Mouse (Mus musculus) hindbrain, embryonic 15.5 days (tissue): ENCODE measurements at regions not wholly inside any gene's neighbourhood (a gene's known extent, or its start where the extent isn't known, plus 50 kb on each side); places are given as distances from the start of the nearest gene placed in this dataset.

Experiments used
- ATAC-seq: fragments of 200-750 bp; cut with Nextera tagmentation; 2 replicates; pipeline ENCODE4 v1.8.0; 2017; ENCODE audit warnings: low read depth, moderate number of reproducible peaks, moderate TSS enrichment; ENCODE audit not compliant: low FRiP score
- H3K27ac ChIP-seq: fragments of 300-500 bp; sonication (generic); replicated peaks from 2 replicates; pipeline ENCODE4 v1.5.1; 2015; ENCODE audit warnings: mild to moderate bottlenecking, inconsistent platforms
- H3K27me3 ChIP-seq: fragments of 300-500 bp; sonication (generic); 2 replicates; pipeline ENCODE4 v1.6.1; 2015; ENCODE audit warnings: control low read depth, inconsistent platforms
- H3K36me3 ChIP-seq: fragments of 300-500 bp; sonication (generic); 2 replicates; pipeline ENCODE4 v1.6.1; 2015; ENCODE audit warnings: control low read depth, inconsistent platforms
- H3K4me1 ChIP-seq: fragments of 300-500 bp; sonication (generic); replicated peaks from 2 replicates; pipeline ENCODE4 v1.6.1; 2015; ENCODE audit warnings: control low read depth, inconsistent platforms
- H3K4me2 ChIP-seq: fragments of 300-500 bp; sonication (generic); 2 replicates; pipeline ENCODE4 v1.6.1; 2015; ENCODE audit warnings: moderate library complexity, mild to moderate bottlenecking, inconsistent platforms
- H3K4me3 ChIP-seq: fragments of 300-500 bp; sonication (generic); 2 replicates; pipeline ENCODE4 v1.5.1; 2015; ENCODE audit warnings: mild to moderate bottlenecking, inconsistent platforms
- H3K9ac ChIP-seq: fragments of 300-500 bp; sonication (generic); 2 replicates; pipeline ENCODE4 v1.6.1; 2015; ENCODE audit warnings: inconsistent platforms
- H3K9me3 ChIP-seq: fragments of 300-500 bp; sonication (generic); 2 replicates; pipeline ENCODE4 v1.6.1; 2016; ENCODE audit warnings: control low read depth, inconsistent platforms
- WGBS: fragments of 180-500 bp; shearing (Covaris S2); methylation state at CpG from one replicate; pipeline ENCODE4 v1.1.7; 2015; 5-methylcytosine and 5-hydroxymethylcytosine counted together

- Histone ChIP-seq H3K4me3 (no peak overlapping the region), H3K27me3 (no peaks in the 10 kb centered on the region)
Measured at GRCm38 (mm10) chr3:10823022-10823421, 487.5 kb upstream of the Gm38303 start.

GRCm38 (mm10) chr3:10822566-10822965 lies 487.1 kb upstream of the Gm38303 start:
- H3K36me3 ChIP-seq: no peaks in the 10 kb centered on the region
- H3K4me2 ChIP-seq: no peak overlapping the region
- no peak overlapping the region for H3K27ac ChIP-seq
- ATAC-seq: no peak
- no peaks in the 10 kb centered on the region for H3K4me1 ChIP-seq
- 85% methylated on average over 1 of the region's 1 CpGs for WGBS
- H3K27me3 ChIP-seq: no peaks in the 10 kb centered on the region
- no peaks in the 10 kb centered on the region for H3K9me3 ChIP-seq
- no peak overlapping the region for H3K4me3 ChIP-seq
- no peak overlapping the region for H3K9ac ChIP-seq

More at GRCm38 (mm10) chr3:10823022-10823421, 487.5 kb upstream of the Gm38303 start:
- no peaks in the 10 kb centered on the region for H3K36me3 ChIP-seq
- 78% methylated on average over 1 of the region's 1 CpGs for WGBS
- ATAC-seq: no peak
- H3K27ac ChIP-seq: no peak overlapping the region
- no peak overlapping the region for H3K4me2 ChIP-seq
- H3K9me3 ChIP-seq: no peaks in the 10 kb centered on the region
- no peaks in the 10 kb centered on the region for H3K4me1 ChIP-seq
- no peak overlapping the region for H3K9ac ChIP-seq

GRCm38 (mm10) chr3:10776258-10776995 lies 440.9 kb upstream of the Gm38303 start:
- no peak overlapping the region for H3K4me2 ChIP-seq
- H3K36me3 ChIP-seq: no peaks in the 10 kb centered on the region
- H3K9me3 ChIP-seq: no peaks in the 10 kb centered on the region
- H3K9ac ChIP-seq: no peak overlapping the region
- no peaks in the 10 kb centered on the region for H3K4me1 ChIP-seq
- peak; percentile 74 for ATAC-seq
- no peak overlapping the region for H3K27ac ChIP-seq
- WGBS: 43% methylated on average over 10 of the region's 10 CpGs
- no peaks in the 10 kb centered on the region for H3K27me3 ChIP-seq
- H3K4me3 ChIP-seq: no peak overlapping the region
